Mouse (Mus musculus) liver, postnatal 0 days (tissue): ENCODE data around the gene BC048403.

ENCODE experiments used
- CTCF ChIP-seq: sonication (generic); IDR thresholded peaks from 2 replicates; pipeline ENCODE4 v1.5.1; 2016; ENCODE audit warnings: antibody characterized with exemption, low read depth
- EP300 ChIP-seq: IDR thresholded peaks from 2 replicates; pipeline ENCODE4 v1.6.1; 2016; ENCODE audit warnings: antibody characterized with exemption, low read depth, mild to moderate bottlenecking

DNA sequence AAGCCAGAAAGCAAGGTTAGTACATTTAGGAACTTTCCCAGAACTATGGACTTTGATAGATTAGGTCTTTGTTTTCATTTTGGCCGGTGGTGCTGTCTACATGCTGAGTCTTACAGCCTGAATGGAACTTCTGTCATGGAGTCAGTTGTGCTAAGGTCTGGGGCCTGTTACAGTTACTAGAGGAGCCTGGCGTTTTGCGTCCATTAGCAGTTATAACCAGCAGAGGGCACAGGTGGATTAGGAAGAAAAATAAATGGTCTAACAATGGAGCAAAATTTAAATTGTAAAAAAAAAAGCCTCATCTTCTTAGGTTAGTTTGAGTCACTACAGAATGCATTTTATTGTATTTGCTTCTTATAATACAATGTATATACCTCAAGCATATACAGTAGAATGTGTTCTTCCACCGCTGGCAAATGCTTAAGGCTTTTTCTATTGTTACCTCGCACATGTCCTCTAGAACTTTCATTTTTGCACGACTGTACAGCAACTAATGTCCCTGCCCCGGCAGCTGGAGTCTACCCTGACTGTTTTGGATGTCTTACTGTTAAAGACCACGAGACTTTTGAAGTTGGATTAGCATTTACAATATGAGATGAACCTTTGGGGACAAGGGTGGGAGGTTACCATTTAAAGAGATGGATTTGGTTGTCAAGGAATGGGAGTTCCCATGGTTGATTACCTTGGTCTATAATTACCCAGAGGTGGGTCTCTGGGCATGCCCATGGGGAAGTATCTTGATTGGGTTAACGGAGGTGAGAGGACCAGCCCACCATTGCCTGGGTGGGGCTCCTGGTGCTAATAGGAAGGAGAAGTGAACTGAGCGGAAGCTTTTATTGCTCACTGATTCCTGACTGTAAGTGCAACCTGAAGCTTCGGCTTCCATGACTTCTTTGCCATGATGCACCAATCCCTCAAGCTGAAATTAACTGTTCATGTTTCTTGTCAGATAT, 38.2 kb upstream of the BC048403 start:
- peak; percentile 68 for TF ChIP-seq CTCF
- TF ChIP-seq EP300, result no peak
